9 mouse cellular contexts compared by ENCODE assay signal in genomic region chrX:98953941-98954340, GRCm38 (mm10). TPM values are rescaled to one million over a fixed set of nuclear protein-coding genes. Genes with fewer than 3 reads are reported as not detected.
DNase-seq lines count a peak whose midpoint lies in the region; ATAC-seq and TF ChIP-seq lines count a peak whose summit lies in the region.
"Had no signal": no experiment of that assay in that cellular context is flagged by ENCODE, and none has a peak within 500 bp of the region (broad histone marks: within the 10 kb centered on the region; RNA-seq: fewer than 3 reads in every experiment).

No protein-coding gene starts in this region.

- no peak for ATAC-seq in kidney, embryonic 15.5 days (replicated peaks; ENCODE audit: low FRiP score)
- ATAC-seq in intestine, embryonic 16.5 days, result no peak

- TF ChIP-seq CTCF in CH12.LX (conservative IDR thresholded peaks at IDR 0.05 in 1 of 2, IDR thresholded peaks at IDR 0.05 in 1 of 2; ENCODE audit: low read depth in 2 of 2, low read length in 2 of 2), result peak; percentile 32 to 57; a peak in 2 of 4 replicates
- TF ChIP-seq CTCF in embryonic fibroblast, embryonic 13.5 days (IDR thresholded peaks at IDR 0.05; ENCODE audit: borderline replicate concordance, insufficient read depth, low read length), result 0 out of 2 replicates have a peak, but pooled peaks have one; percentile 35

- H3K4me3 ChIP-seq in kidney, embryonic 15.5 days (replicated peaks), result no peak overlapping the region
- H3K4me3 ChIP-seq in CH12.LX (replicated peaks in 1 of 3; ENCODE audit: low read depth in 2 of 3, low read length in 2 of 3, poor library complexity in 1 of 3), result no peak overlapping the region
- no peak overlapping the region for H3K4me3 ChIP-seq in embryonic fibroblast, embryonic 13.5 days (ENCODE audit: insufficient read depth, low read length)
- H3K4me3 ChIP-seq in intestine, embryonic 16.5 days (ENCODE audit: low read length), result no peak overlapping the region
- H3K4me3 ChIP-seq: myocyte had no signal

- H3K36me3 ChIP-seq in kidney, embryonic 15.5 days, result no peaks in the 10 kb centered on the region
- no peaks in the 10 kb centered on the region for H3K36me3 ChIP-seq in CH12.LX (replicated peaks in 1 of 2; ENCODE audit: control insufficient read depth in 1 of 2, insufficient read depth in 1 of 2, low read length in 1 of 2)
- no peaks in the 10 kb centered on the region for H3K36me3 ChIP-seq in intestine, embryonic 16.5 days (ENCODE audit: control insufficient read depth, insufficient read depth, low read length)

- dilution Hi-C loops in CH12.LX (cut with MboI; ENCODE audit: extremely low pct_ligation_motif_present, extremely low pct_unique_long_range_greater_than_20kb, low sequenced_read_pairs), result no loop called here

- peak; percentile 13 for DNase-seq in kidney, adult 18-20 months
- DNase-seq in CH12.LX (ENCODE audit: extremely low read depth), result peak; percentile 34
- DNase-seq in Muller cell, postnatal 12 days (ENCODE audit: inconsistent ontology term), result peak; percentile 9
- DNase-seq in retina, embryonic 14.5 days (ENCODE audit: low spot score), result peak; percentile 72
- no peak for DNase-seq in yolk sac, embryonic 10.5 days (ENCODE audit: low spot score)

- H3K79me2 ChIP-seq in CH12.LX (replicated peaks; ENCODE audit: control insufficient read depth, extremely low read depth, insufficient read depth, poor library complexity, severe bottlenecking), result no peaks in the 10 kb centered on the region

- no peak for TF ChIP-seq POLR2A in CH12.LX (IDR thresholded peaks at IDR 0.05; ENCODE audit: low read depth, low read length)
- no peak for TF ChIP-seq POLR2A in embryonic fibroblast, embryonic 13.5 days (IDR thresholded peaks at IDR 0.05; ENCODE audit: low read depth, low read length)

- peaks cover 9% of the 10 kb centered on the region; the same call in 1 of the 2 replicates for H3K27me3 ChIP-seq in kidney, embryonic 15.5 days
- H3K27me3 ChIP-seq in CH12.LX (replicated peaks), result no peaks in the 10 kb centered on the region
- no peaks in the 10 kb centered on the region for H3K27me3 ChIP-seq in intestine, embryonic 16.5 days (replicated peaks; ENCODE audit: control insufficient read depth, insufficient read depth, low read length)

- TF ChIP-seq EP300 in CH12.LX (IDR thresholded peaks at IDR 0.05; ENCODE audit: low read length), result no peak

- no peak overlapping the region for H3K9ac ChIP-seq in kidney, embryonic 15.5 days
- H3K9ac ChIP-seq in CH12.LX (ENCODE audit: insufficient read depth, low read depth), result no peak overlapping the region
- H3K9ac ChIP-seq in intestine, embryonic 16.5 days (ENCODE audit: low read depth, low read length), result no peak overlapping the region

- no peak overlapping the region for H3K27ac ChIP-seq in kidney, embryonic 15.5 days
- no peak overlapping the region for H3K27ac ChIP-seq in CH12.LX (ENCODE audit: insufficient read depth, low read depth)
- no peak overlapping the region for H3K27ac ChIP-seq in embryonic fibroblast, embryonic 13.5 days (ENCODE audit: insufficient read depth, low read length)
- H3K27ac ChIP-seq in intestine, embryonic 16.5 days (ENCODE audit: low read length), result no peak overlapping the region

- no peaks in the 10 kb centered on the region for H3K9me3 ChIP-seq in kidney, embryonic 15.5 days (replicated peaks)
- H3K9me3 ChIP-seq in CH12.LX (replicated peaks; ENCODE audit: low read length), result no peaks in the 10 kb centered on the region
- H3K9me3 ChIP-seq in intestine, embryonic 16.5 days (ENCODE audit: control insufficient read depth, low read length), result no peaks in the 10 kb centered on the region

- WGBS in kidney, embryonic 15.5 days, result 21% methylated on average over 5 of the region's 6 CpGs
- WGBS in intestine, embryonic 16.5 days, result 24% methylated on average over 5 of the region's 6 CpGs

- no peaks in the 10 kb centered on the region for H3K4me1 ChIP-seq in kidney, embryonic 15.5 days
- H3K4me1 ChIP-seq in CH12.LX (ENCODE audit: control insufficient read depth in 1 of 2, insufficient read depth in 2 of 2), result no peaks in the 10 kb centered on the region
- H3K4me1 ChIP-seq in embryonic fibroblast, embryonic 13.5 days (ENCODE audit: control insufficient read depth, insufficient read depth, low read length), result no peaks in the 10 kb centered on the region
- no peaks in the 10 kb centered on the region for H3K4me1 ChIP-seq in intestine, embryonic 16.5 days (ENCODE audit: control insufficient read depth, insufficient read depth, low read length)

- TF ChIP-seq RAD21 in CH12.LX (IDR thresholded peaks at IDR 0.05; ENCODE audit: low read depth, low read length), result no peak; the same call in none of the 2 replicates

- H3K4me2 ChIP-seq in kidney, embryonic 15.5 days, result no peak overlapping the region
- H3K4me2 ChIP-seq in CH12.LX (ENCODE audit: insufficient read depth, low read depth, poor library complexity, severe bottlenecking), result no peak overlapping the region
- no peak overlapping the region for H3K4me2 ChIP-seq in intestine, embryonic 16.5 days (ENCODE audit: low read depth, low read length)

- in situ Hi-C loops in CH12.LX (cut with MboI; ENCODE audit: low pct_ligation_motif_present, low pct_unique_long_range_greater_than_20kb, low sequenced_read_pairs), result no loop called here

TF ChIP-seq in CH12.LX, 34 proteins besides CTCF, POLR2A, EP300 and RAD21:
- peak; percentile 33 for TF ChIP-seq SMC3 (IDR thresholded peaks at IDR 0.05; ENCODE audit: low read depth, low read length)
- TF ChIP-seq TCF12 (IDR thresholded peaks at IDR 0.05; ENCODE audit: low read depth, low read length), result no peak
- TF ChIP-seq JUN (IDR thresholded peaks at IDR 0.05; ENCODE audit: insufficient read depth, low read depth, low read length), result no peak
- no peak for TF ChIP-seq TBP (conservative IDR thresholded peaks at IDR 0.05; ENCODE audit: low read depth, low read length)
- TF ChIP-seq MEF2A (IDR thresholded peaks at IDR 0.05; ENCODE audit: borderline replicate concordance, low read depth, low read length), result no peak
- TF ChIP-seq RCOR1 (conservative IDR thresholded peaks at IDR 0.05; ENCODE audit: low read depth, low read length), result no peak
- TF ChIP-seq ZNF384 (IDR thresholded peaks at IDR 0.05; ENCODE audit: low read depth, low read length), result peak; percentile 97
- TF ChIP-seq ETS1 (conservative IDR thresholded peaks at IDR 0.05; ENCODE audit: low read depth, low read length), result no peak
- no peak for TF ChIP-seq IRF4 (IDR thresholded peaks at IDR 0.05; ENCODE audit: low read depth, low read length)
- no peak for TF ChIP-seq POLR2AphosphoS2 (IDR thresholded peaks at IDR 0.05; ENCODE audit: low read depth, low read length)

RNA-seq across cellular contexts. Expression of gene Yipf6, which starts 17.8 kb away (rescaled TPM):
- polyA plus RNA-seq in kidney, embryonic 15.5 days (2015; fragmentation: Nextera tagmentation; extraction: Ambion mirVana), result 20.0 and 22.3 TPM in 2 replicates
- 17.3 and 19.4 TPM in 2 replicates for total RNA-seq in CH12.LX (2012; rRNA removed)
- total RNA-seq in CH12.LX (2014; rRNA removed), result 28.7 and 30.2 TPM in 2 replicates
- polyA plus RNA-seq in CH12.LX (2012; ENCODE audit: insufficient read length, low read depth), result 19.7 and 20.7 TPM in 2 replicates
- polyA plus RNA-seq in embryonic fibroblast, embryonic 13.5 days (2011; ENCODE audit: insufficient read length, low read depth, missing spikeins), result 26.9 and 29.5 TPM in 2 replicates
- 26.9 and 27.8 TPM in 2 replicates for polyA plus RNA-seq in intestine, embryonic 16.5 days (2015; fragmentation: Nextera tagmentation; extraction: Ambion mirVana)

RNA-seq across cellular contexts. Expression of gene Stard8, which starts 49.1 kb away (rescaled TPM):
- polyA plus RNA-seq in kidney, embryonic 15.5 days (2015; fragmentation: Nextera tagmentation; extraction: Ambion mirVana), result 14.0 and 15.8 TPM in 2 replicates
- total RNA-seq in CH12.LX (2012; rRNA removed) (0.08 and 0.17 TPM in 2 replicates), CH12.LX (2014; rRNA removed) (0.35 TPM in 1 of 2 replicates, not detected in the other)
- polyA plus RNA-seq in CH12.LX (2012; ENCODE audit: insufficient read length, low read depth), result 0.16 and 0.19 TPM in 2 replicates
- 2.3 and 3.6 TPM in 2 replicates for polyA plus RNA-seq in embryonic fibroblast, embryonic 13.5 days (2011; ENCODE audit: insufficient read length, low read depth, missing spikeins)
- 7.5 and 8.8 TPM in 2 replicates for polyA plus RNA-seq in intestine, embryonic 16.5 days (2015; fragmentation: Nextera tagmentation; extraction: Ambion mirVana)
